Mouse (Mus musculus): ENCODE measurements around the gene Pnpla7. TPM values are rescaled to one million over a fixed set of nuclear protein-coding genes. Genes with fewer than 3 reads are reported as not detected.
"Not testable (repeated sequence)": the region's sequence is repeated elsewhere in the genome, so short reads cannot be mapped to it uniquely, and the experiment has no call there.

Pnpla7 gene
- polyA plus RNA-seq (2016; fragmentation: Nextera tagmentation; extraction: Ambion mirVana), result 7.0 and 9.1 TPM in 2 replicates

GRCm38 (mm10) chr2:24975704-24976297 is at the start of gene Pnpla7:
TSS of gene Pnpla7 (plus strand) at chr2:24976033.
- peaks cover 28% of the 10 kb centered on the region for H3K36me3 ChIP-seq
- no peaks in the 10 kb centered on the region for H3K9me3 ChIP-seq (replicated peaks)
- H3K27me3 ChIP-seq (ENCODE audit: low read depth, poor library complexity, severe bottlenecking), result no peaks in the 10 kb centered on the region
- DNase-seq (ENCODE audit: low spot score), result peak; percentile 83
- H3K27ac ChIP-seq, result peak within 1 kb of the TSS; percentile 82
- H3K4me3 ChIP-seq, result peak within 1 kb of the TSS; percentile 83
- under 1% methylated on average over 16 of the region's 16 CpGs for WGBS
- H3K4me1 ChIP-seq, result peaks cover 19% of the 10 kb centered on the region

GRCm38 (mm10) chr2:24926345-24926964 is 49.4 kb upstream of the Pnpla7 start:
- H3K27ac ChIP-seq, result no peak overlapping the region
- no peaks in the 10 kb centered on the region for H3K36me3 ChIP-seq
- H3K27me3 ChIP-seq (ENCODE audit: low read depth, poor library complexity, severe bottlenecking), result peaks cover 9% of the 10 kb centered on the region; the same call in 1 of the 2 replicates
- no peaks in the 10 kb centered on the region for H3K4me1 ChIP-seq
- no peak for DNase-seq (ENCODE audit: low spot score)
- 83% methylated on average over 9 of the region's 9 CpGs for WGBS
- no peaks in the 10 kb centered on the region for H3K9me3 ChIP-seq (replicated peaks)
- no peak overlapping the region for H3K4me3 ChIP-seq

GRCm38 (mm10) chr2:24926965-24927358 is 48.9 kb upstream of the Pnpla7 start:
- no peak for DNase-seq (ENCODE audit: low spot score)
- Histone ChIP-seq H3K27me3 (ENCODE audit: low read depth, poor library complexity, severe bottlenecking) (peaks cover 9% of the 10 kb centered on the region; the same call in 1 of the 2 replicates), H3K4me1 (no peaks in the 10 kb centered on the region)

GRCm38 (mm10) chr2:24927810-24928479 is 47.9 kb upstream of the Pnpla7 start:
- Histone ChIP-seq H3K27ac (no peak overlapping the region), H3K36me3 (no peaks in the 10 kb centered on the region), H3K27me3 (ENCODE audit: low read depth, poor library complexity, severe bottlenecking) (peaks cover 9% of the 10 kb centered on the region; the same call in 1 of the 2 replicates), H3K4me3 (no peak overlapping the region), H3K4me1 (no peaks in the 10 kb centered on the region), H3K9me3 (replicated peaks) (no peaks in the 10 kb centered on the region)
- 65% methylated on average over 4 of the region's 4 CpGs for WGBS
- DNase-seq (ENCODE audit: low spot score), result no peak

More at GRCm38 (mm10) chr2:24926965-24927358, 48.9 kb upstream of the Pnpla7 start:
- WGBS, result 80% methylated on average over 7 of the region's 7 CpGs
- H3K36me3 ChIP-seq, result no peaks in the 10 kb centered on the region
- no peaks in the 10 kb centered on the region for H3K9me3 ChIP-seq (replicated peaks)
- H3K27ac ChIP-seq, result no peak overlapping the region
- H3K4me3 ChIP-seq, result no peak overlapping the region

- Histone ChIP-seq H3K27ac (no peak overlapping the region), H3K36me3 (no peaks in the 10 kb centered on the region), H3K27me3 (ENCODE audit: low read depth, poor library complexity, severe bottlenecking) (peaks cover 19% of the 10 kb centered on the region), H3K4me1 (peaks cover 3% of the 10 kb centered on the region), H3K4me3 (no peak overlapping the region), H3K9me3 (replicated peaks) (no peaks in the 10 kb centered on the region)
- DNase-seq (ENCODE audit: low spot score), result no peak
- 56% methylated on average over 2 of the region's 2 CpGs for WGBS
Measured at GRCm38 (mm10) chr2:24929119-24929518, 46.7 kb upstream of the Pnpla7 start.

- WGBS, result 96% methylated on average over 5 of the region's 5 CpGs
- peaks cover 7% of the 10 kb centered on the region for H3K4me1 ChIP-seq
- no peak for DNase-seq (ENCODE audit: low spot score)
- no peaks in the 10 kb centered on the region for H3K9me3 ChIP-seq (replicated peaks)
- H3K36me3 ChIP-seq, result no peaks in the 10 kb centered on the region
- H3K27me3 ChIP-seq (ENCODE audit: low read depth, poor library complexity, severe bottlenecking), result peaks cover 24% of the 10 kb centered on the region
- H3K4me3 ChIP-seq, result no peak overlapping the region
- no peak overlapping the region for H3K27ac ChIP-seq
Measured at GRCm38 (mm10) chr2:24929593-24929992, 46.2 kb upstream of the Pnpla7 start.

- Histone ChIP-seq H3K4me1 (peaks cover 20% of the 10 kb centered on the region), H3K27me3 (ENCODE audit: low read depth, poor library complexity, severe bottlenecking) (peaks cover 36% of the 10 kb centered on the region), H3K27ac (peak overlapping the region; percentile 72), H3K4me3 (peak overlapping the region; percentile 71), H3K9me3 (replicated peaks) (no peaks in the 10 kb centered on the region), H3K36me3 (no peaks in the 10 kb centered on the region)
- 4% methylated on average over 19 of the region's 19 CpGs for WGBS
- no peak for DNase-seq (ENCODE audit: low spot score)
Measured at GRCm38 (mm10) chr2:24934441-24934963, 41.3 kb upstream of the Pnpla7 start.

- Histone ChIP-seq H3K36me3 (no peaks in the 10 kb centered on the region), H3K9me3 (replicated peaks) (no peaks in the 10 kb centered on the region), H3K4me3 (peak within 1 kb of the TSS; percentile 71), H3K27ac (peak within 1 kb of the TSS; percentile 72), H3K4me1 (peaks cover 20% of the 10 kb centered on the region), H3K27me3 (ENCODE audit: low read depth, poor library complexity, severe bottlenecking) (peaks cover 36% of the 10 kb centered on the region)
- WGBS, result 1% methylated on average over 46 of the region's 49 CpGs
- DNase-seq (ENCODE audit: low spot score), result peak; percentile 91
Measured at GRCm38 (mm10) chr2:24935057-24935796, 40.6 kb upstream of the Pnpla7 start, which contains the start of gene Arrdc1. TSS of gene Arrdc1 (minus strand) at chr2:24935252.

GRCm38 (mm10) chr2:24942092-24942491 is 33.7 kb upstream of the Pnpla7 start:
- Histone ChIP-seq H3K4me3 (no peak overlapping the region), H3K36me3 (no peaks in the 10 kb centered on the region), H3K9me3 (replicated peaks) (no peaks in the 10 kb centered on the region), H3K4me1 (no peaks in the 10 kb centered on the region), H3K27me3 (ENCODE audit: low read depth, poor library complexity, severe bottlenecking) (peaks cover 5% of the 10 kb centered on the region; the same call in 1 of the 2 replicates), H3K27ac (no peak overlapping the region)
- no peak for DNase-seq (ENCODE audit: low spot score)
- 83% methylated on average over 4 of the region's 4 CpGs for WGBS

- H3K27ac ChIP-seq; H3K36me3 ChIP-seq; H3K4me1 ChIP-seq; H3K9me3 ChIP-seq (replicated peaks); H3K27me3 ChIP-seq (ENCODE audit: low read depth, poor library complexity, severe bottlenecking); H3K4me3 ChIP-seq; DNase-seq (ENCODE audit: low spot score): not testable (repeated sequence)
- WGBS, result 60% methylated on average over 2 of the region's 2 CpGs
Measured at GRCm38 (mm10) chr2:24944304-24944703, 31.5 kb upstream of the Pnpla7 start.

- H3K9me3 ChIP-seq (replicated peaks), result no peaks in the 10 kb centered on the region
- peak within 1 kb of the TSS; percentile 92 for H3K27ac ChIP-seq
- peaks cover 33% of the 10 kb centered on the region for H3K36me3 ChIP-seq
- peaks cover 5% of the 10 kb centered on the region; the same call in 1 of the 2 replicates for H3K27me3 ChIP-seq (ENCODE audit: low read depth, poor library complexity, severe bottlenecking)
- WGBS, result under 1% methylated on average over 107 of the region's 108 CpGs
- peak; percentile 99 for DNase-seq (ENCODE audit: low spot score)
- peak within 1 kb of the TSS; percentile 91 for H3K4me3 ChIP-seq
- H3K4me1 ChIP-seq, result peaks cover 16% of the 10 kb centered on the region
Measured at GRCm38 (mm10) chr2:24949421-24950188, 26.2 kb upstream of the Pnpla7 start, which contains the start of gene Zmynd19. TSS of gene Zmynd19 (plus strand) at chr2:24949792.

GRCm38 (mm10) chr2:24950189-24950535 is 25.7 kb upstream of the Pnpla7 start:
- peaks cover 16% of the 10 kb centered on the region for H3K4me1 ChIP-seq
- no peaks in the 10 kb centered on the region for H3K9me3 ChIP-seq (replicated peaks)
- peaks cover 5% of the 10 kb centered on the region; the same call in 1 of the 2 replicates for H3K27me3 ChIP-seq (ENCODE audit: low read depth, poor library complexity, severe bottlenecking)
- H3K27ac ChIP-seq, result peak overlapping the region; percentile 92
- WGBS, result under 1% methylated on average over 31 of the region's 31 CpGs
- H3K36me3 ChIP-seq, result peaks cover 39% of the 10 kb centered on the region
- peak; percentile 56 for DNase-seq (ENCODE audit: low spot score)
- H3K4me3 ChIP-seq, result peak overlapping the region; percentile 91

Data from limb, embryonic 10.5 days (tissue).